Comparison of ENCODE assay signal across 7 mouse cellular contexts in the genomic region with DNA sequence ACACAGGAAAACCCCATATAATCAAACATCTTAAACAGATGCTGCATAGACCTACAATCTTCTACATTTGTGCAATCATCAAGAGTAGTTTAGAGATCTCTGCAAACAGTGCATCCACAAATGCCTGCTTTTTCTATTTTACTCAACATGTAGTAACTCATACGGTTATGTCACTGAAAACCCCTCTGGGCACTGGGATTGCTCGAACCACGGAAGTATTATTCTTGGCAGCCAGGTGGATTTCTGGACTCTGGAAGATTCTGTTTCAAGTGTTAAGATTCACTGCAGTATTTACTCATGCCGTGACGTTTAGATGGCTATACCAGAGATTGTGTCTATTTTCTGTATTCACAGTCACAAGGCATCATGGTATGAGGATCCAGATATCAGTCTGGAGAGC.
A peak's percentile ranks its signal among the peaks of the same experiment; 100 is the strongest.
DNase-seq lines count a peak whose midpoint lies in the region; ATAC-seq and TF ChIP-seq lines count a peak whose summit lies in the region.

No protein-coding gene starts in this region.

- DNase-seq in lung, postnatal 25 days (ENCODE audit: low spot score), result no peak
- no peak for DNase-seq in stomach, postnatal 0 days (ENCODE audit: low spot score)
- no peak for DNase-seq in frontal cortex, postnatal 10 days (ENCODE audit: low spot score in 2 of 2)
- DNase-seq in lung, postnatal 4 days, result no peak

- H3K4me1 ChIP-seq in lung, embryonic 16.5 days (replicated peaks; ENCODE audit: control insufficient read depth, insufficient read depth, low read length), result peaks cover 13% of the 10 kb centered on the region
- H3K4me1 ChIP-seq in forebrain, embryonic 13.5 days, result peaks cover 42% of the 10 kb centered on the region
- H3K4me1 ChIP-seq in limb, embryonic 13.5 days, result peaks cover 26% of the 10 kb centered on the region
- H3K4me1 ChIP-seq in stomach, postnatal 0 days (replicated peaks; ENCODE audit: control insufficient read depth, insufficient read depth), result no peaks in the 10 kb centered on the region

- no peaks in the 10 kb centered on the region; the same call in 1 of the 2 replicates for H3K36me3 ChIP-seq in lung, embryonic 16.5 days (ENCODE audit: control insufficient read depth, insufficient read depth, low read length)
- H3K36me3 ChIP-seq in forebrain, embryonic 13.5 days (ENCODE audit: poor library complexity, severe bottlenecking), result no peaks in the 10 kb centered on the region
- 0 out of 2 replicates have a peak, but pooled peaks cover 5% of the 10 kb centered on the region for H3K36me3 ChIP-seq in limb, embryonic 13.5 days
- H3K36me3 ChIP-seq in stomach, postnatal 0 days (ENCODE audit: control insufficient read depth, insufficient read depth, low read length), result no peaks in the 10 kb centered on the region

- H3K9me3 ChIP-seq in lung, embryonic 16.5 days (ENCODE audit: control insufficient read depth, low read length), result no peaks in the 10 kb centered on the region
- no peaks in the 10 kb centered on the region for H3K9me3 ChIP-seq in forebrain, embryonic 13.5 days (replicated peaks)
- no peaks in the 10 kb centered on the region for H3K9me3 ChIP-seq in limb, embryonic 13.5 days
- no peaks in the 10 kb centered on the region for H3K9me3 ChIP-seq in stomach, postnatal 0 days (ENCODE audit: control insufficient read depth, low read length)

- no peak for TF ChIP-seq CTCF in stomach, postnatal 0 days (IDR thresholded peaks at IDR 0.05; ENCODE audit: low read depth)

- no peak for TF ChIP-seq EP300 in stomach, postnatal 0 days (optimal IDR thresholded peaks at IDR 0.05)

- H3K9ac ChIP-seq in lung, embryonic 16.5 days (ENCODE audit: low read length), result peak overlapping the region; percentile 89; the same call in 1 of the 2 replicates
- peak overlapping the region; percentile 92 for H3K9ac ChIP-seq in forebrain, embryonic 13.5 days
- H3K9ac ChIP-seq in limb, embryonic 13.5 days, result peak overlapping the region; percentile 88
- no peak overlapping the region; the same call in 1 of the 2 replicates for H3K9ac ChIP-seq in stomach, postnatal 0 days (ENCODE audit: low read length)

- no peaks in the 10 kb centered on the region for H3K27me3 ChIP-seq in lung, embryonic 16.5 days (ENCODE audit: control insufficient read depth, insufficient read depth, low read depth, low read length)
- H3K27me3 ChIP-seq in forebrain, embryonic 13.5 days, result no peaks in the 10 kb centered on the region
- no peaks in the 10 kb centered on the region for H3K27me3 ChIP-seq in limb, embryonic 13.5 days
- H3K27me3 ChIP-seq in stomach, postnatal 0 days (ENCODE audit: control insufficient read depth, insufficient read depth, low read length), result no peaks in the 10 kb centered on the region

- peak overlapping the region; percentile 78 for H3K4me3 ChIP-seq in lung, embryonic 16.5 days (ENCODE audit: low read length)
- peak overlapping the region; percentile 79 for H3K4me3 ChIP-seq in forebrain, embryonic 13.5 days
- H3K4me3 ChIP-seq in limb, embryonic 13.5 days, result peak overlapping the region; percentile 76
- H3K4me3 ChIP-seq in stomach, postnatal 0 days (ENCODE audit: low read depth, low read length), result peak overlapping the region; percentile 85

- no peak for ATAC-seq in lung, embryonic 16.5 days (ENCODE audit: low read depth)
- ATAC-seq in forebrain, embryonic 13.5 days, result no peak
- ATAC-seq in limb, embryonic 13.5 days (ENCODE audit: low FRiP score, low read depth), result no peak
- no peak for ATAC-seq in stomach, postnatal 0 days (ENCODE audit: low FRiP score, low TSS enrichment)

- peak overlapping the region; percentile 98 for H3K27ac ChIP-seq in lung, embryonic 16.5 days (ENCODE audit: low read length)
- H3K27ac ChIP-seq in forebrain, embryonic 13.5 days, result peak overlapping the region; percentile 87
- H3K27ac ChIP-seq in limb, embryonic 13.5 days, result no peak overlapping the region; the same call in 1 of the 2 replicates
- H3K27ac ChIP-seq in stomach, postnatal 0 days (replicated peaks), result peak overlapping the region; percentile 94

- peak overlapping the region; percentile 89 for H3K4me2 ChIP-seq in lung, embryonic 16.5 days (ENCODE audit: low read depth, low read length)
- peak overlapping the region; percentile 93 for H3K4me2 ChIP-seq in forebrain, embryonic 13.5 days
- peak overlapping the region; percentile 96 for H3K4me2 ChIP-seq in limb, embryonic 13.5 days (replicated peaks)
- peak overlapping the region; percentile 95 for H3K4me2 ChIP-seq in stomach, postnatal 0 days (replicated peaks; ENCODE audit: low read depth)

- 26% methylated on average over 5 of the region's 5 CpGs for WGBS in lung, embryonic 16.5 days
- 64% methylated on average over 5 of the region's 5 CpGs for WGBS in forebrain, embryonic 13.5 days
- WGBS in limb, embryonic 13.5 days, result 29% methylated on average over 5 of the region's 5 CpGs
- 33% methylated on average over 5 of the region's 5 CpGs for WGBS in stomach, postnatal 0 days
